Mouse (Mus musculus) bone marrow macrophage, adult 2 months (primary cell): ENCODE results near the gene Heg1.

ENCODE experiments used
- CTCF ChIP-seq: IDR thresholded peaks from 2 replicates; pipeline ENCODE4 v1.5.1; 2012; ENCODE audit warnings: low read depth, mild to moderate bottlenecking, low read length, moderate library complexity
- POLR2A ChIP-seq: IDR thresholded peaks from 2 replicates; pipeline ENCODE4 v1.6.1; 2012; ENCODE audit warnings: mild to moderate bottlenecking, low read depth, low read length, borderline replicate concordance

GRCm38 (mm10) chr16:33774972-33775371 lies 90.8 kb downstream of the Heg1 start:
- no peak for TF ChIP-seq CTCF
- TF ChIP-seq POLR2A, result no peak
